Mouse (Mus musculus) layer of hippocampus, adult 2 months (tissue): Measurements from ENCODE around the gene Trim26. TPM values are rescaled to one million over a fixed set of nuclear protein-coding genes. Genes with fewer than 3 reads are reported as not detected.
A peak's percentile ranks its signal among the peaks of the same experiment; 100 is the strongest.
"Not testable (repeated sequence)": the region's sequence is repeated elsewhere in the genome, so short reads cannot be mapped to it uniquely, and the experiment has no call there.

Experiments used
- DNase-seq, 2 experiments: peaks; one replicate each; pipeline ENCODE4 v3.0.0; 2022; ENCODE audit warnings: low spot score in 2 of 2
- H3K27ac ChIP-seq: fragments of 200-600 bp; 2 replicates; pipeline ENCODE4 v1.8.1; 2022
- H3K4me3 ChIP-seq: fragments of 200-600 bp; 2 replicates; pipeline ENCODE4 v1.8.1; 2022; ENCODE audit warnings: mild to moderate bottlenecking
- CTCF ChIP-seq: fragments of 200-600 bp; conservative IDR thresholded peaks from 2 replicates; pipeline ENCODE4 v1.8.1; 2022; ENCODE audit warnings: antibody characterized with exemption, mild to moderate bottlenecking, moderate library complexity
- long read RNA-seq, 2 experiments: library from polyadenylated mRNA; stranded (forward); transcript quantifications; one replicate each; pipeline ENCODE4 v2.0.0; 2021; ENCODE audit warnings: borderline mapping rate in 2 of 2
- total RNA-seq, 2 experiments: library from RNA; stranded (reverse); gene quantifications; 2 replicates each; pipeline ENCODE4 v1.2.3; 2021

Gene Trim26
- 10 to 100 TPM; 22.5 to 26.1 TPM for total RNA-seq
- long read RNA-seq, experiment 1, partial matches to known transcripts: 1 of 5 reads
- long read RNA-seq, experiment 1, other reads (novel, unspliced or antisense): 3 of 5 reads
- long read RNA-seq, experiment 2, partial matches to known transcripts: 0 of 1 reads
- long read RNA-seq, experiment 2, other reads (novel, unspliced or antisense): 1 of 1 reads

DNA sequence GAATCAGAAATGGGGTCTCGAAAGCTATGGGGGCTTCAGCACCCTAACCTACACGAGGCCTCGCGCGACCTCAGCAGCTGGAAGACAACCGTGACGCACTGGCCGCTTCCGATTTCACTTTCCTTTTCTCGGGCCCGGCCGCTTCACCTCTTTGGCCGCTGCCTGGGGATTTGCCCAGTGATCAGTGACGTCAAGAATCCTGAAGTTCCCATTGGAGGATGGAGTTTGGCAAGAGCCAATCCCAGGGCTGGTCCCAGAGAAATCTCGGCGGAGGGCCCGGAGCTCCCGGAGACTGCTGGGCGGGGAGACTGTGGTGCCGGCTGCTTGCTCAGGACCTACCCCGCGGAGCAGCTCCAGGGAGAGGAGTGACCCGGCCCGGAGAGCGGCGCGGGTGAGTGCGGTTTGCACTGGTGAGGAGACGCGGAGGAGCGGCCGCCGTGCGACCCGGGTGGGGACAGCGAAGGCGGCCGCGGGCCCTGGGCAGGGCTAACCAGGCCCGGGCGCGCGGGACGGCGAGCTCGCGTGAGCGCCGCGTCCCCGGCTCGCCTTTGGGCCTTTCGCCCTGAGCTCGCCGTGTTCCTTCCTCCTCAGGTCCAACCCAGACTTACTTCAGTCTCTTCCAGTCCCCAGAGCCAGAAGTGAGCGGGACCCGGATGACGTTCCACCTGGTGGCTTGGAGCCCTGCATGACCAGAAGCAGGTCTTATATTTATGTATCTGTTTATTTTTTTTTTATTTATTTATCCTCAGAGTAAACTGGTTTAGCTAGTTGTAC, at the start of gene Trim26:
Gene Trim26, plus strand, starts transcription at position 261 of the 774 bp plus-strand sequence.
- H3K4me3 ChIP-seq: peak within 1 kb of the TSS; percentile 73
- peak within 1 kb of the TSS; percentile 92 for H3K27ac ChIP-seq
- DNase-seq: peak; percentile 97 to 98
- no peak for TF ChIP-seq CTCF

DNA sequence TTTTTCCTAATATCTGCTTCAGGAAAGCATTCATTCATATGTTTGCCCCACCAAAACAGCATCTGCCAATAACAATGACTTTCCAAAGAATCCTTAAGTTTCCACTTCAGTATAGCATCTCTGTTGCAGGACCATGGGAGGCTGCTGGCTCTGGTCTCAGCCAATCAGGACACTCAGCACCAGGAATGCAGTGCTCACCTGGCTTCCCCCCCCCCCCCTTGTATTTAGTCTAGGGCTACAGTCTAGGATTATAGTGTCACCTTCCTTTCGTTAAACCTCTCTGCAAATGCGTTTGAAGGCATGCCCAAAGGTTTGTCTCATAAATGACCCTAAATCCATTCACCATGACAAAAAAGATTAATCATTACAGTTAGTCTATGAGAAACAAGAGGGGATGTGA, 48.6 kb upstream of the Trim26 start:
- no peak for TF ChIP-seq CTCF
- DNase-seq: no peak
- H3K4me3 ChIP-seq: no peak overlapping the region

DNA sequence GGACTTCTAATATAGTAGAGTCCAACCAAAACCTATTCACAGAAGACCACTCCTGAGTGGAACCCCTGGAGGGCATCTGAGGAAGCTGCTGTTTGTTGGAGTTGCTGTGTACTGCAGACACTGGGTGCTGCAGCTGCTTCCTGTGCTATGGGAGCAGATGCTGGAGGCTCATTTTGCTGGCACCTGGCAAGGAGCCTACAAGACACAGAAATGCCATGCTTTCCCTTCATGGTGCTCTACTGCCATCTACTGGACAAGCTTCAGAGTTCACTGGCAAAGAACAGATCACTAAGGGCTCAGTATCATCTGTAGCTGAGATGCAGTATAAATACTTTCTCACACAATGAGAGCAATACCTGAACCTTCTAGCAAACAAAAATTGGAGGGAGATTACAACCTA, 48.1 kb upstream of the Trim26 start:
- H3K4me3 ChIP-seq, H3K27ac ChIP-seq: not testable (repeated sequence)
- DNase-seq: peak; percentile 73 to 79
- TF ChIP-seq CTCF: peak; percentile 92

More for the DNA sequence above, 48.6 kb upstream of the Trim26 start:
- no peak overlapping the region for H3K27ac ChIP-seq

DNA sequence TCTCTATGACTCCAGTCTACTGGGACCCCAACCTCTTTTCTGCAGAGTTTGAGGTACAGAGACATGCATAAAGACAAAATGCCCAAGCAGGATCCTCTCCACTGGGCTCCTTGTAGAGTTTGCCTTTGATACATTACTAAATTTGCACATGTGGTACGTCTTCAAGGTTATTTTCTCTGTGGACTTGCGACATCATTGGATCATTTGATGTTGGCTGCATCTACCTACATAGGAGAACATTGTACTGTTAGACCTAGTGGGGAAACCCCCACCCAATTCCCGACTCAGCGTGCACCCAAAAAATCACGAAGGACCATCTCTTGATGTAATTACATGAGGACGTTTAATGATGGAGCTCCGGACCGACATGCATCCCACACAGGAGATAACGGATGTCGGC, 37.4 kb upstream of the Trim26 start:
- TF ChIP-seq CTCF: no peak
- no peak overlapping the region for H3K27ac ChIP-seq
- DNase-seq: no peak
- H3K4me3 ChIP-seq: no peak overlapping the region

DNA sequence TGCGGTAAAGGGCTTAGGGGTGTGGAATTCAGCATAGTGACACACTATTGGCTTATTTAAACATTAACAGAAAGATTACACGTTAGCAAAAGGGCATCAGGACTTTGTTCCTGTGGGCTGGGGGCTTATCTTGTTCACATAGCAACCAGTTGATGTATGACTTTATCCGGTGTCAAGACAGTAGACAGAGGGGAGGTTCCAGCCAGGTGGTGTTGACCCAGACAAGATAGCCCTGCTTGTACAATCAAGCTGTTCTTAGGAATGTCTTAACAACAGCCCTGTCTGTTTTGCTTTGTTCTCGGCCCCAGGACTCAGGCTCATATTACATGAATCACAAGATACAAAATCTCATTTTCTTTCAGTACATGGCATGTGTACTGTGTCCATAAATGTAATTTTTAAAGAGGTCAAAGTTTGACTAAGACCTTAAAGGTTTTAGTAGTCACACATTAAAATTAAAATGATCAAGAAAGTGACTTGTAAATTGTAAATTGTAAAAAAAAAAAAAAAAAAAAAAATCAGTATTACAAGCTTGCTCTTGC, 36.9 kb upstream of the Trim26 start:
- H3K27ac ChIP-seq, H3K4me3 ChIP-seq, DNase-seq: not testable (repeated sequence)

DNA sequence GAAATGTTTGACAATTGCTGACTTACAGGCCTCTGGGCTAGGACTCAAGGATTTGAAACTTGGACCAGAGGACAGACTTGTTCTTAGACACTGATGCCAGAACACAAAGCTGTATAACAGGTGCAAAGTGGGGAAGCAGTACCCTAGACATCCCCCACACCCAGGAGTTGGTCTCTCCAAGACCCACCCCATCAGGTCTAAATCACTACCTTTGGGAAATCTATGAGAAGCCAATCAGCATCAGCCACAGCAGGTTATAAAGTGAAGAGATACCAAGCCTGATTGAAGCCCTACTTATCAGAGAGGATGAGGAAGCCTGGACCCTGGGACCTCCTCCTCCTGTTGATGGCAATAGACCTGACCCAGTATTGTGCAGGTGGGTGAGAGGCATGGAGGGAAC, 25.1 kb upstream of the Trim26 start, which contains the start of gene H2-M10.6:
Gene H2-M10.6, plus strand, starts transcription at position 301 of the 400 bp plus-strand sequence.
- DNase-seq: no peak
- Histone ChIP-seq H3K4me3 (no peak within 1 kb of the TSS), H3K27ac (no peak within 1 kb of the TSS)
- no peak for TF ChIP-seq CTCF

DNA sequence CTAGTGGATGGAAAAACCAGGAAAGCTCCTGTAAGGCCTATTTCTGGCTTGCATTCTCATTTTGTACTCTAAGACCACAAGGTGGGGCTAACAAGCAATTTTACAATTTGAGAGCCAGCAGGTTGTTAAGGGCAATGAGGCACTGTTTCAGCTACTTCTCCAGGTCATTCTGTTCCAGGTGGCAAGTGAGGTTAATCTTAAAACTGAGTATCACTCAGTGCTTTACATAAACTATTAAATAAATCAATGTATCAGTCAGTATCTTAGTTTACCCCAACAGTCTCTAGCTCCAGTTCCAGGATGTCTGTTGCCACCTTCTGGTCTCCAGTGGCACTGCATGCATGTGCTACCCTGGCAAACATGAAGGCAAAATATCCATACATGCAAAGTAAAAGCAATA, 12.9 kb upstream of the Trim26 start:
- DNase-seq: peak; percentile 10 to 25
- H3K27ac ChIP-seq: no peak overlapping the region
- TF ChIP-seq CTCF: peak; percentile 86
- H3K4me3 ChIP-seq: no peak overlapping the region

DNA sequence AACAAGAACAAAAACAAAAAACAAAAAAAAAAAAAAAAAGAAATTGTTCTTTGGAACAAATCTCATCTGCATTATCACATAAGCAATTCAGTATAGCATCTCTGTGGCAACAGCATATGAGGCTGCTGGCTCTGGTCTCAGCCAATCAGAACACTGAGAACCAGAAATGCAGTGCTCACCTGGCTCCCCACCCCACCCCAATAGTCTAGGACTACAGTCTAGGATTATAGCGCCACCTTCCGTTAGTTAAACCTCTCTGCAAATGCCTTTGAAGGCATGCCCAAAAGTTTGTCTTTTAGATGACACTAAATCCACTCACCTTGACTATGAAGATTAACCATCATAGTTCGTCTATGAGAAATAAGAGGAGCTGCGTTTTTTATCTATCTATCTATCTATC, 11.4 kb upstream of the Trim26 start:
- H3K4me3 ChIP-seq: peak overlapping the region; percentile 27; the same call in 1 of the 2 replicates
- DNase-seq: no peak
- H3K27ac ChIP-seq: no peak overlapping the region
- no peak; the same call in 1 of the 2 replicates for TF ChIP-seq CTCF

DNA sequence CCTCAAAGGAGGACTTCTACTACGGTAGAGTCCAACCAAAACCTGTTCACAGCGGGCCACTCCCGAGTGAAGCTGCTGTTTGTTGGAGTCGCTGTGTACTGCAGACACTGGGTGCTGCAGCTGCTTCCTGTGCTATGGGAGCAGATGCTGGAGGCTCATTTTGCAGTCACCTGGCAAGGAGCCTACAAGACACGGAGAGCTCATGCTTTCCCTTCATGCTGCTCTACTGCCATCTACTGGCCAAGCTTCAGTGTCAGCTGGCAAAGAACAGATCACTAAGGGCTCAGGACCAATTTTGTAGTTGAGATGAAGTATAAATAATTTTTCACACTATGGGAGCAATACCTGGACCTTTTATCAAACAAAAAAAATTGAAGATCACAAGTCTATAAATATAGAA, 10.9 kb upstream of the Trim26 start:
- peak overlapping the region; percentile 27; the same call in 1 of the 2 replicates for H3K4me3 ChIP-seq
- DNase-seq: peak; percentile 82 to 84
- peak; percentile 82 for TF ChIP-seq CTCF
- H3K27ac ChIP-seq: not testable (repeated sequence)

DNA sequence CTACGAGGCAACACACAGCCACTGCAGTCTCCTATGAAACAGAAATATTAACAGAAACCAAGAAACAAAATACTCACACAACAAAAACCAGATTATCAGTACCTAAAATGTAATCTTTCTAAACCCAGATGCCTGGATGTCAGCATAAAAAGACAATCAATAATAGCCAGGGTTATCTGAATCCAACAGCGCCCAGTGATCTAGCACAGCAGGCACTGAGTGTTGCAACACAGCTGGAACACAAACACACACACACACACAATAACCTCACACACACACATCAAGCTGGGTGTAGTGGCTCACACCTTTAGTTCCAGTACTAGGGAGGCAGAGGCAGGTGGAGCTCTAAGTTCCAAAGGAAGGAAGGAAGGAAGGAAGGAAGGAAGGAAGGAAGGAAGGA, 8.4 kb upstream of the Trim26 start:
- TF ChIP-seq CTCF: no peak

DNA sequence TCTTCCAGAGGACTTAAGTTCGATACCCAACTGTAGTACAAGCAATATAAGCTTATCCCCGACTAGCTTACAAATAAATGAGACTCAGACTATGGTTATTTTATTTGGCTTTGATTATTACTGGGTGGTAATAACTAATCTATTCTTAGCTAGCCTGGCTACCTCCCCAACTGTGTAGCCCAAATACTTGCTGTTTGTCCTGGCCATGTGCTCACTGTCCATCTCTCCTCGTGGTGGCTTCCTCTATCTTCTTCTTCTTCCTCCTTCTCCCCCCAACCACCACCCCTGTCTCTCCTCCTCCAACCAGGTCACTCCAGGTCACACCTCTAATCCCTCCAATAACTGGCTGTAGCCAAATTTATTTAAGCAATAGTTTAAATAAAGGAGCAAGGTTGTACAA, 6.5 kb upstream of the Trim26 start:
- no peak for DNase-seq
- H3K4me3 ChIP-seq: no peak overlapping the region
- H3K27ac ChIP-seq: no peak overlapping the region
- TF ChIP-seq CTCF: no peak

More for the DNA sequence above, 8.4 kb upstream of the Trim26 start:
- H3K4me3 ChIP-seq: no peak overlapping the region
- no peak for DNase-seq
- H3K27ac ChIP-seq: no peak overlapping the region

DNA sequence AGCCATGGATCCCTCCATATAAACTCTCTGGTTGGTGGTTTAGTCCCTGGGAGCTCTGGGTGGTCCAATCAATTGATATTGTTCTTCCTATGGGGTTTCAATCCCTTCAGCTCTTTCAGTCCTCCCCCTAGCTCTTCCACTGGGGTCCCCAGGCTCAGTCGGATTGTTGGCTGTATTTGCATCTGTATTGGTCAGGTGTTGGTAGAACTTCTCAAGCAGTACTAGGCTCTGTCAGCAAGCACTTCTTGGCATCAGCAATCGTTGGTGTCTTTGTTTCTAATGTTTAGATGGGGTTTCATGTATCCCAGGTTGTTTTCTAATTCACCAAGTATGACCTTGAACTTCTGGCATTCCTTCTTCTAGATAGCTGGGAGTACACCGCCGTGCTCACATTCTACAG, 4.2 kb upstream of the Trim26 start:
- H3K4me3 ChIP-seq: no peak overlapping the region
- H3K27ac ChIP-seq: no peak overlapping the region
- DNase-seq: no peak
- TF ChIP-seq CTCF: no peak

DNA sequence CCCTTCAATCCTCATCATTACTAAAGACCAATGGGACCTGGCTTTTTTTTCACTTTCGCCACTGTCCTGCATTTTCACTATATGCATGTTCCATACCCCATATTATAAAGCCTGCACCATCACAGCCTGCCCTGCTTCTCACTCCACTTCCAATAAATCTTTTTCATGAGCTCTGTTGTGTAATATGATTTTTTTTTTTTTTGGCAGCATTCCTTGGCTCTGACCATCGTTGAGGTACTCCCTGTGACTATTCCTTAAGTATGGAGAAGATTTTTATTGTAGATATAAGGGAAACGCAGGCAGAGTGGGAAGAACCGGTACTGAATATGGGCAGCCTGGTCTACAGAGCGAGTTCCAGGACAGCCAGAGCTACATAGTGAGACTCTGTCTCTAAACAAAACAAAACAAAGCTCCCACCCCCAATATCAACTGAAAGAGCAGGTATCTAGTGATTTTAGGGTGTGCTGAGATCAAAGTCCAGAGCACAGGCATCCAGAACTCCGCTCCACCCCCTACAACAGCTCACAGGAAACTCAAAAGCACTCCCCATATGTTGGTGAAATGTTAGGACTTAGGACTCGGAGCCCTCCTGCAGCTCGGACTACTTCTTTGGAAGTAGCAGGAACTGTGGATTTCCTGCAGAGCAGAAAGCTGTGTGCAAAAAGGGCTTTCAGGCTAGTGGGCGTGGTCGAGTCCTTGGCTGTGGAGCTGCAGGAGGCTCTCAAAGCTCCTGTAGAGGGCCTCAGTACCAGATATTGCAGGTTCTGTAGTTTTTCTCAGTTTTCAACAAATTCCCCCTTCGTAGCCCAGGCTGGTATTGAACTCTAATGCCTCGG, 1.1 kb upstream of the Trim26 start:
- peak; percentile 37 to 55 for DNase-seq
- peak overlapping the region; percentile 73 for H3K4me3 ChIP-seq
- H3K27ac ChIP-seq: peak overlapping the region; percentile 92; the same call in 1 of the 2 replicates
- peak; percentile 71 for TF ChIP-seq CTCF
